Mouse (Mus musculus): ENCODE measurements around the gene Usp36. TPM values are rescaled to one million over a fixed set of nuclear protein-coding genes. Genes with fewer than 3 reads are reported as not detected.

Usp36 gene
- 1.0 TPM for polyA plus RNA-seq (2014; fragmentation: Illumina TruSeq; extraction: RNeasy Lipid Tissue Mini Kit (QIAGEN cat#74804); ENCODE audit: low read depth, low replicate concordance)

DNA sequence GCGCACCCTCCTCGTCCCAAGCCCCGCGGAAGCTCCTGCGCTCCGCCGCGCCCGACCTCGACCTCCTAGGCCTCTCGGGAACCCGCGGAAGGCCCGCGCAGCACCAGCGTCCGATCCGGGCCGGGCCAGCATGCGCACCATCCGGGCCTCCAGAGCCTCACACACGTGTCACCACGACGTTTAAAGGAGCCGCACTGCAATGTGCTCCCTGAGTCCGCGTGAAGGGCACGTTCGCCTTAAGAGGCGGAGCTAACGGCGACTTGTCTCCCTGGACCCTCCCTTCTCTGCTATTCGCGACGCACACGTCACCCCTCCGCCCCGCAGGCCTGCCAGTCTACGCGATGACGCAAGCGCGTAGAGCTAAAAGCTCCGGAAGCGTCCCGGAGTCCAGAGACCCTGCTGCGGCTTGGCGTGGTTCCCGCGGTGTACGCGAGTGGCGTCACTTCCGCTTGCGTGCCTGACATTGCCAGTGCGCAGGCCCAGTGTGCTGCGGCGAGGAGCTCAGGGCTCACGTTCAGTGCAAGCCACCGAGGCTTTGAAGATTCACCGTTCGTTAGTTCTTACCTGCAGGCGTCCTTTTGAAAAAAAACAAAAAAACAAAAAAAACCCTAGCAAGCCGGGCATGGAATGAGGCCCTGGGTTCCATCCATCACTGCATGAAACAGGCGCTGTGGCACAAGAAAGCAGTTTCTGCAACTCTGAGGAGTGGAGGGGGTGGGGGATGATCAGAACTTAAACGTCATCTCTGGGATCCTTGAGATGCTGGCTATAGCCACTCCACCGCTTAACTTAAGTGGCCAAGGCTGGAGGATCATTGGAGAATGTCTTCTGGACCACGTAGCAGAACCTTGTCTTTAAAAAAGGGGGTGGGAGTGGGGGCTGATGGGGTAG is at the start of gene Usp36:
Gene Usp36 (minus strand): TSS at position 246 of the 891 bp plus-strand sequence.

DNA sequence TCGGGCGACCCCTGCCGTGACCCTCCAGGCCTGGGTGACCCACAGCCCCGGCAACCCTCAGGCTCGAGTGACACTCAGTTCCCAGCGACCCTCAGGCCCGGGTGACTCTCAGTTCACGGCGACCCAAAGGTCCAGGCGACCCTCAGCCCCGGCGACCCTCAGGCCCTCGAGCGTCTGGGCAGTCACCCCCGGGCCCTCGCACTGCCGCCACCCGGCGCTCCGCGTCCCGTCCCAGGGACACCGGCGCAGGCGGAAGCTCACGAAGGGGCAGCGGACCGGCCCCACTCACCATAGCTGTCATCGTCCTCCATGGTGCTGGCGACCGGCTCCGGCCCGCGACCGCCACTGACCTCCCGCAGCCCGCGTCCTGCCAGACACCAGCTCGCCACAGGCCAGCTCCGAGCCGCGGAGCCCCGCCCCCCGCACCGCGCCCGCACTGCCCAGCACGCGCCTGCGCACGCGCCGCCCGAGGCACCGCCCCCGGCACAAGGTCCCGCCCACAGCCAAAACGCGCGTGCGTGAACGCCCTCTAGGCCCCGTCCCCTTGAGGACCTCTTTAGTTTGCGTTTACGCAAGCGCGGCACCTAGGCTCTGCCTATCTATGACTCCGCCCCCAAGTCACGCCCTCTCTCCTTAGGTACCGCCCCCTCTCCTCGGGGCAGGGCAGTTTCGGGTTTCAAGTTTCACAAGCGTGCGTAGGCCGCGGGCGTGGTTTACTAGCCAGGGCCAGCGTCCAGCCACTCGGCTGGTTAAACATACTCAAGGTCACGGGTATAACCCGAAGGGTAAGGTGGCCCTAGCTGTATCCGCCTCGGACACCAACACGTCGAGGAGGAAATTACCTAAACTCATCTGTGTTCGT is 41.7 kb downstream of the Usp36 start, which contains the start of gene Cyth1:
Gene Cyth1 (minus strand): TSS at position 443 of the 862 bp plus-strand sequence.

Other genes starting within 250 kb of the Usp36 start
- gene Dnah17, start 159.6 kb downstream of the Usp36 start, polyA plus RNA-seq (2014; fragmentation: Illumina TruSeq; extraction: RNeasy Lipid Tissue Mini Kit (QIAGEN cat#74804); ENCODE audit: low read depth, low replicate concordance): 9.5 TPM
- 90.3 TPM for gene Cyth1, start 41.7 kb downstream of the Usp36 start, polyA plus RNA-seq (2014; fragmentation: Illumina TruSeq; extraction: RNeasy Lipid Tissue Mini Kit (QIAGEN cat#74804); ENCODE audit: low read depth, low replicate concordance)
- gene Cep295nl, start 52.3 kb upstream of the Usp36 start, polyA plus RNA-seq (2014; fragmentation: Illumina TruSeq; extraction: RNeasy Lipid Tissue Mini Kit (QIAGEN cat#74804); ENCODE audit: low read depth, low replicate concordance): 102 TPM
- 77.3 TPM for gene Timp2, start 65.5 kb upstream of the Usp36 start, polyA plus RNA-seq (2014; fragmentation: Illumina TruSeq; extraction: RNeasy Lipid Tissue Mini Kit (QIAGEN cat#74804); ENCODE audit: low read depth, low replicate concordance)
- gene Lgals3bp, start 111.8 kb upstream of the Usp36 start, polyA plus RNA-seq (2014; fragmentation: Illumina TruSeq; extraction: RNeasy Lipid Tissue Mini Kit (QIAGEN cat#74804); ENCODE audit: low read depth, low replicate concordance): 2.0 TPM
- gene Cant1, start 128.8 kb upstream of the Usp36 start, polyA plus RNA-seq (2014; fragmentation: Illumina TruSeq; extraction: RNeasy Lipid Tissue Mini Kit (QIAGEN cat#74804); ENCODE audit: low read depth, low replicate concordance): 4.0 TPM
- gene C1qtnf1, start 138.0 kb upstream of the Usp36 start, polyA plus RNA-seq (2014; fragmentation: Illumina TruSeq; extraction: RNeasy Lipid Tissue Mini Kit (QIAGEN cat#74804); ENCODE audit: low read depth, low replicate concordance): 0.56 TPM
- gene Engase, start 186.6 kb upstream of the Usp36 start, polyA plus RNA-seq (2014; fragmentation: Illumina TruSeq; extraction: RNeasy Lipid Tissue Mini Kit (QIAGEN cat#74804); ENCODE audit: low read depth, low replicate concordance): not detected

Measured in testis, adult 10 weeks (tissue).